Mouse (Mus musculus): ENCODE measurements around the gene Ifnab.

DNA sequence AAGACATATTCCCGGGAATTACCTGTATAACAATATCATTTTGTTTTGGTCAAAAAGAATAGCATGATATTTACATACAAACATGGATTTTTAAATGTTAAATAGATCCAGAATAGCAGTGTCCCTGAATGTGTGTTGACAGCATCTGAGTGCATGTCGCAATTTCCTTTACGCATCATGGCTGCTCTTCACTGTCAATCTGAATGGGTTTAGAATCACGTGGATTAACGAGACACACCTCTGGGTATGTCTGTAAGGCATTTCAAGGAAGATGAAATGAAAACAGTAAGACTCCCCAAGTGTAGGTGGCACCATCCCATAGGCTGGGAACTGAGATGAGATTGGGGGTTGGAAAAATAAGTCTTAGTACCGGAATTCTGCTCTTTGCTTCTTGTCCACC lies 47.9 kb upstream of the Ifnab start:
- TF ChIP-seq KAT2A (IDR thresholded peaks at IDR 0.05; ENCODE audit: insufficient replicate concordance, low read length) (no peak), POLR2A (IDR thresholded peaks at IDR 0.05; ENCODE audit: low read depth, low read length) (no peak), HCFC1 (IDR thresholded peaks at IDR 0.05; ENCODE audit: low read depth, low read length) (no peak), ZKSCAN1 (IDR thresholded peaks at IDR 0.05; ENCODE audit: borderline replicate concordance, low read depth, low read length) (no peak), IRF4 (IDR thresholded peaks at IDR 0.05; ENCODE audit: low read depth, low read length) (no peak), CTCF (conservative IDR thresholded peaks at IDR 0.05 in 1 of 2, IDR thresholded peaks at IDR 0.05 in 1 of 2; ENCODE audit: low read depth in 2 of 2, low read length in 2 of 2) (no peak), TCF12 (IDR thresholded peaks at IDR 0.05; ENCODE audit: low read depth, low read length) (no peak), MAX (IDR thresholded peaks at IDR 0.05; ENCODE audit: low read length) (no peak), MEF2A (IDR thresholded peaks at IDR 0.05; ENCODE audit: borderline replicate concordance, low read depth, low read length) (no peak), NRF1 (IDR thresholded peaks at IDR 0.05; ENCODE audit: low read depth, low read length) (no peak), SIN3A (IDR thresholded peaks at IDR 0.05; ENCODE audit: low read length) (no peak), MXI1 (IDR thresholded peaks at IDR 0.05; ENCODE audit: low read depth, low read length) (no peak), POLR2AphosphoS2 (IDR thresholded peaks at IDR 0.05; ENCODE audit: low read depth, low read length) (no peak)

Data from CH12.LX (cell line).